Mouse (Mus musculus) activated CD4-positive, CD25-positive, alpha-beta regulatory T cell, adult 4 months (primary cell): ENCODE data around the gene Wipf2. TPM values are rescaled to one million over a fixed set of nuclear protein-coding genes. Genes with fewer than 3 reads are reported as not detected.
"Not testable (repeated sequence)": the region's sequence is repeated elsewhere in the genome, so short reads cannot be mapped to it uniquely, and the experiment has no call there.

Experiments used
- ATAC-seq: one replicate; pipeline ENCODE4 v1.8.0; 2017
- polyA plus RNA-seq, 2 experiments: library from polyadenylated mRNA; unstranded; fragments of 100-300 nt; shearing (Covaris generic); gene quantifications; one replicate each; pipeline ENCODE4 v1.2.1; 2017

Wipf2 gene
- 10 to 100 TPM; 10.9 to 12.3 TPM for polyA plus RNA-seq

DNA sequence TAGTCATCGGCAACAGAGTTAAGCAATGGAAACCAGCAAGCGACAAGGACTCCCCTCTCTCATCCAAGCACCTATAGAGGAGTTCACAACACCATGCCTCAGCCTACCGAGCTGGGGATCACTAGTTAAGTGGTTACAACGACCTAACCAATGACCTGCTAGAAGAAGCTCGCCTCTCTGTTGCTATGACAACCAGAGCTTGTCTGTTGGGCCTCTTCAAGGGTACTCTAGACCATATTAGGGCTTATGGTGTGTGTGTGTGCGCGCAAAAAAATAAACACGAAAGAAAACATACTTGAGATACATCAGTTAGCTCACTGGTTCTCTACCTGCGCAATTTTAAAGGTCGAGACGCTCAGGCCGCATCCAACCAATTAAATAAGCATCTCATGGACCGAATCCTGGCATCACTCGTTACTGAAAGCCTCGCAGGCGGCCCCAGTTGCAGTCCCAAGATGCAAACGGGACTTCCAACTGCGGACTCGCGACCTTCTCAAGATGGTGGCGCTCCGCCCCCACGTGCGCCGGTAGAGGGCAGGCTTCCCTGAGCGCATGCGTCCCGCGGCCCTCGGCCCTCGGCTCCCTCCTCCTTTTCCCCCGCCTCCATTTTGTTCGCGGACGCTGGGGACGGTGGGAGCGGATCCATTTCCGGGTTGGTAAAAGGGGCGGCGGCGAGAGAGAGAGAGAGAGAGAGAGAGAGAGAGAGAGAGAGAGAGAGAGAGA is at the start of gene Wipf2:
Wipf2 (plus strand) TSS at position 611 of the 723 bp plus-strand sequence.
- ATAC-seq: peak; percentile 78

DNA sequence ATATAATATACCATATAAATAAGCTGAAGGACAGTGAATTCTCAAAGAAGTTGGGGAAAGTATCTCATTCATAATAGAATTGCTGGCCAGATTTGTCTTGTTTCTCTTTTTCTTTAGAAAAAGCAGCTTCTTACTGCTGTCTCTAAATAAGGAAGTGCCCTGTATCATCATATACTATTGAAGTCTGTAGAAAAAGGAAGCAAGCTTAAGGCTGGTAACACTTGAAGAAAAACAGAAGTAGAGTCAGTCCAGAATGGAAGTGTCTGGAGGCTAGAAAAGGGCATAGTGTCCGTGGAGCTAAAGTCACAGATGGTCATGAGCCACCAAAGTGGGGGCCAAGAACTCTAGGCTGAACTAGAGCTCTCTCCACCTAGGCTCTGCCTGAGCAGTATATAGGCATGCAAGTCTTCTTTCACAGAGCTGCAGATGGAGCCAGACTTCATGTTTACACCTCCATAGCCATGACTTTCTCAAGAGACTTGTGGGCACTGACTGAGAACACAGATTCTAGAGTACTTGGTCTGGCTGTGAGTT is 46.7 kb upstream of the Wipf2 start:
- ATAC-seq: no peak

DNA sequence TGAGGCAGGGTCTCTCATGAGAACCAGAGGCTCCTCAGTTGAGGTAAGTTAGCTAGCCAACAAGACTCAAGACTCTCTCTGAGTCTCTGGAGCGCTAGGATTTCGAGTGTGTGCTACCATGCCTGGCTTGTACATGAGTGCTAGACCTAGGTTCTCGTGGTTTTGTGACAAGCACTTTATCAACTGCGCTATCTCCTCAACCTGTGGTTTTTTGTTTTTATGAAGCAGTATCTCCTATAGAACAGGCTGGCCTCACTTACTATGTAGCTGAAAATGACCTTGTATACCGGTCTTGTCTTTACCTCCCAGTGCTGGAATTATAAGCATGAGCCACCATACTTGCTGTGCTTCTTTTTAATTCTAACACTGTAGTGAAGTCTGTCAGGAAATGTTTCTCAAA is 42.5 kb upstream of the Wipf2 start:
- ATAC-seq: no peak

DNA sequence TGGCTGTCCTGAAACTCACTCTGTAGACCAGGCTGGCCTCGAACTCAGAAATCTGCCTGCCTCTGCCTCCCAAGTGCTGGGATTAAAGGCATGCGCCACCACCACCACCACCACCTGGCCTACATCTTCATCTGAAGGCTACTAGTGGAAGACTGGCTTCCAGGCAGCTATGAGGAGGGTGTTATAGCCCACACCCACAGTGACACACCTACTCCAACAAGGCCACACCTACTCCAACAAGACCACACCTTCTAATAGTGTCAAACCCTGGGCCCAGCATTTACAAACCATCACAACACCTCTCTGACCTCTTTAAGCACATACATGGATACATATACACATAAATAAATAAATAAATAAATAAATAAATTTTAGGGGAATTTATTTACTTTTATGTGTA is 37.4 kb upstream of the Wipf2 start:
- ATAC-seq: not testable (repeated sequence)

DNA sequence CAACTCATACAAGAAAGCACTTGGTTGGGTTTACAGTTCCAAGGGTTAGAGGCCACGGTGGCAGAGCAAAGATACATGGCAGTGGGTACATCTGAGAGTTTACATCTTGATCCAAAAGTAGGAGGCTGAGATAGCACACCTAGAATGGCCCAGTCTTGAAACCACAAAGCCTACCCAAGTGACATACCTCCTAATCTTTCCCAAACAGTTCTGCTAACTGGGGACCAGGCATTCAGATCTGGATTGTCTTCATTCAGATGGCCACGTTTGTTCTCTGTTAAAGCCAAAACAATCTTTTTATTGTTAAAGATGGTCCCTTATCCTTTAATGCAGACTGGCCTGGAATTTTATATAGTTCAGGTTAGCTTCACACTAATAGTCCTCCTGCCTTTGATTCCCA is 35.6 kb upstream of the Wipf2 start:
- ATAC-seq: no peak

DNA sequence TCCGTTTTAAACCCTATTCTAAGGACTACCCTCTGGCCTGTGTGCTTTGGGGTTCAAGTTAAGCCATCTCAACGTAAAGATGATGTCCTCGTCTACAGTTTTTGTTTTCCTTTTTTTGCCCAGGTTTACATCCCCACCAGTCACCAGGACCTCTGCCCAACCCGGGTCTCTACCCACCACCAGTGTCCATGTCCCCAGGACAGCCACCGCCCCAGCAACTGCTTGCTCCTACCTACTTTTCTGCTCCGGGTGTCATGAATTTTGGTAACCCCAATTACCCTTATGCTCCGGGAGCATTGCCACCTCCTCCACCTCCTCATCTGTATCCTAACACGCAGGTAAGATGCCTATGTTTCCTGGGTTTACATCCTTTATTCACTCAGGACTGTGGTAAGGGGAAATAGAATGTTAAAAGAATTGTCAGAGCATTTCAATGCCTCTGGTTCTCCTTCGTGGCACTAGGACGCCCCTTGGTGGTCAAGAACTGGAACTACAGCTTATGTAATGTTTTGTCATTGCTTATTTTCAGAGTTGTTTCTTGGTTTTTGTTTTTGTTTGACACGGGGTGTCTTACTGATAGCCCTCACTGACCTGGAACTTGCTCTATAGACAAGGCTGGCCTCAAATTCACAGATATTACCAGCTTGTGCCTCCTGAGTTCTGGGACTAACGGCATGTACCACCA is 34.2 kb upstream of the Wipf2 start:
- peak; percentile 36 for ATAC-seq

DNA sequence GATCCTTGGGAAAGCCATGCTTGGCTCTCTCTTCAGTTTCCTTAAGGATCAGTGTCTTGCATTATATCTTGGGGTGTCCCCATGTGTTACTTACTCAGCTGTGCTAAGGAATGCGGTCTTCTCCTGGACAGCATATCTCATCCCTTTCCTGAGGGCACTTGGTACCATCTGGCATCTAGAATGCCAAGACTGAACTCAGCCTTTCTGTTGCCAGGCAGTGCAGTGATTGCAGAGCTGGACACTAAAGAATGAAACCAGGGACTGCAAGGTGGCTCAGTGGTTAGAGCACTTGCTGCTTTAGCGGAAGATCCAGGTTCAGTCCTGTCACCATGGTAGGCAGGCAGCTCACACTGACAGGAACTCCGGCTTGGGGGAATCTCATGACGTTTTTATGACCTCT is 33.6 kb upstream of the Wipf2 start:
- ATAC-seq: no peak

DNA sequence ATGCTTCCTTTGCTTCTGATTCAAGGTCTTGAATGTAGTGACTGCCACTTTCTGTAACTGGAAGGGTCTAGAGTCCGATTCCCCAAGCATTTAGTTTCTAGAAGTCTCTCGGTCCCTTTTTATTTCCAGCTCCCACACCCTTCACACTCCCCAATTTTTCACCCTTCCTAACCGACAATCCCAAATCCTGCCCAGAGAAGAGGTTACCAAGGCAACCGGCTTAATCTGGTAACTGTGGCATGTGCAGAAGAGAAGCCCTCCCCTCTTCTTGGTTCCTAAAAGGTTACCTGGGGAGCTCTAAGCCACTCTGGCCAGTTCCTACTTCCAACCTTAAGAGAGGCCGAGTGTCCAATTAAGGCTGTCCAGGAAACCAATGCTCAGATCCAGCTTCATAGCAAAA is 28.1 kb upstream of the Wipf2 start:
- no peak for ATAC-seq

DNA sequence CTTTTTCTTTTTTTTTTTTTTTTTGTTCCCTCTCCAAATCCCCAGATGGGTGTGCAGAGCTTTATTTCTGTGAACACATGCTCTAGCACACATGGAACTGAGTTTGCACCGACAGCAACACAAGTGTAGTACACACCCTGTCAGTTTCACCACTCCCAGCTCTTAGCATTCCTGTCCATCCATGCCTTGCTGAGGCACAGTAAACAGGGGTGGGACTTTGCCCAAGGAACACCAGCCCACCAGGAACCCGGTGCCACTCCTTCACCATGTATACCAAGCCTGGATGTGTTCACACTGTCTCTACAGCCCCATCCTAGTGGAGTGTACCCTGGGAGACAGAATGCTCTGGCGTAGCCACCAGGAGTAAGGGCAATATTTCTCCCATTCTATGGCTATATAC is 27.7 kb upstream of the Wipf2 start:
- ATAC-seq: no peak

DNA sequence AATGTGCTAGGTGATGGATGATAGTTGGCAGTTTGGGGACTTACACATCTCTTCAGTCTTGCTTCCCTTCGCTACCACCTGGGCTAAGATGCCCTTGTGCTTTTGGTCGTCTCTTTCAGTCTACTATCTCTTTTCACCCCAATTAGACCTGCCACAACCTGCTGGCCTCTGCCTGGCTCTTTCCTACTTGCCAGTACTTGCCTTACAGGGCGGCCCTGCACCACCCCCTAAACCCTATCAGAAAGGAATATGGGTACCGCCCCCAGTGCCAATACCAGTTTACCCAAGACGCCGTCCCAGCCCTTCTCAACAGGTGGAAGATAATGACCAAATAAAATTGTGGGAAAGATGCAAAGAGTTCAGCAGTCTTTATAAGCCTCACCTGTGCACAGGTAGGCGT is 27.3 kb upstream of the Wipf2 start:
- ATAC-seq: peak; percentile 19

DNA sequence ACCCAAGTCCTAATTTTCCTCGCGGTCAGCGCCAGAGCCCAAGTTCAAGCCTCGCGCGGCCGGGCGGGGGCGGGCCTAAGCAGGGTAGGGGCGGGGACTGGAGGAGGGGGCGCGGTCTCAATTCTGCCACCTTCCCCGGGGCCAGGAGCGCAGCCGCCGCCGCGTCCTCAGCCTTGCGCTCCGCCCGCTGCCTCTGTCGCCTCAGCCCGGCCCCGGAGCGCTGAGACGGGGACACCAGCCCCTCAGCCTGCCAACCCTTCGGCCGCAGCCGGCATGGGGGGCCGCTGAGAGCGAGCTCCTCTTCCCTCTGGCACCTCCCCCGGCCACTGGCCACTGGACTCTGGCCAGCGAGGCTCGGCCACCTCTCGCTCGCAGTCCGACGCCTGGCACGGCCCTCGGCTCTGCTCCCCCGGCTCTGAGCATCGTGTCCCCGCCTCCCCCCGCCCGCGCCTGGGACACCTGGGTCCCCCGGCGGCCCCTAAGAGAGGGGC is 26.7 kb upstream of the Wipf2 start, which contains the start of gene Rapgefl1:
Rapgefl1 (plus strand) TSS at position 135 of the 491 bp plus-strand sequence.
- peak; percentile 81 for ATAC-seq

DNA sequence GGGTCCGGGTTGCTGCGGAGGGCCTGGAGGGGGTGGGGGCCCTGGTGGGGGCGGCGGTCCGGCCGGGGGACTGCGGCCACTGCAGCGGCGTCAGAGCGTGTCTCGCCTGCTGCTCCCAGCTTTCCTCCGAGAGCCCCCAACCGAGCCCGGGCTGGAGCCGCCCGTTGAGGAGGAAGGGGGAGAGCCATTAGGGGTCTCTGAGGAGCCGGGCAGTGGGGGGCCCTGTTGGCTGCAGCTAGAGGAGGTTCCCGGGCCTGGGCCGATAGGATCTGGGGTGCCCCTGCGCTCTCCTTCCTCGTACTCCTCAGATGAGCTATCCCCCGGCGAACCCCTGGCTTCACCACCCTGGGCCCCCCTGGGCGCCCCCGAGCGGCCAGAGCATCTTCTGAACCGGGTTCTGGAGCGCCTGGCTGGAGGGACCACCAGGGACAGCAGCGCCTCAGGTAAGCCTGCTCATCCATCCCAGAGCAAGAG is 26.2 kb upstream of the Wipf2 start:
- no peak for ATAC-seq

DNA sequence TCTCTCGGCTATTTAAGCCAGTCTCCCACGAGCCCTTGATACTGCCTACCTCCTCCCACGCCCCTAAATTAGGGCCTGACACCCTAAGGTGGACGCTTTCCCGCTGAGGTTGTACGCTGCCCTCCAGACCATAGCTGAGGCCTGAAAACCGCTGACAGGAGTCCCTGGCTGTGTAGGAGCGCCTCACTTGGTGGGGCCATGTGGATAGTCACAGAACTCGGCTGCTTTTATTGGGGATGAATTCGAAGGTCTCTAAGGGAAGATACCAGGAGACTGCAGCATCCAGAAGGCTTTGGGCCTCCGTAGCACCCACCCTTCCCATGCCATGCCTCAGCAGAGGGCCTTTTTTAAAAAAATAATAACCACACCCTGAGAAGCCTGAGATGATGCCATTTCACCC is 25.5 kb upstream of the Wipf2 start:
- ATAC-seq: no peak

DNA sequence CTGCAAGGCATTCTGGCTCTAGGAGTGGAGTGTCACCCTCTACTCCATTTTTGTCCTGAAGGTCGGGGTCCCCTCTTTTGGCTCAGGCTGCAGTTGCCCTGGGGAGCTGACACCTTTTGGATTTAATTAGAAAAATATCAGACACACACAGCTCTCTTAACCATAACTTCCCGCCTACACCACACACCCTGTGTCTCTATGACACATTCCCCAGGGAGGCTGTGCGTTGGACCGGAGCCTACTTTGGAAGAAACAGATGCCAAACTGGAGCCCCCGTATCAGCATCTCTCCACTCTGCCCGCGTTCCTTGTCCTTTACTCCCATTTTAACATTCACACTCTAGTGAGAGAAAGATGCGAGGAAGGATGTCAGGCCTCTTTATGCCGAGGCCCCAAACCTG is 24.9 kb upstream of the Wipf2 start:
- ATAC-seq: no peak

DNA sequence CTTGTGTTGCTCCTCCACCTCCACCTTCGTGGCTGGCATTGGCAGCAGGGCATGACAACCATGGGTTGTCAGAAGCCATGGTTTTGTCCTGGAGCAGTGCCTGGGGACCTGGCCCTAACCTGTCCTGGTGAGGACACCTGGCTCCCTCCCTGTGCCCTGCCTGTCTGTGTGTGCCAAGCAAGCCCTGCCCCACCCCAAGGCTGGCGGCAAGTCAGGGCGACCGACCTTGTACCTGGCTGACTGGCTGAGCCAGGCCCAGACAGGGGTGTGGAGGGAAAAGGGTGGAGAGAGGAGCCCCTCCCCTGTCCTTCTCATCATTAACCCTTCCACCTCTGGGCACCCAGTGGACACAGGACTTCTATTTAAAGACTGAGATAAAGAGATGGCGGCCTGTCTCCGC is 24.0 kb upstream of the Wipf2 start:
- no peak for ATAC-seq

DNA sequence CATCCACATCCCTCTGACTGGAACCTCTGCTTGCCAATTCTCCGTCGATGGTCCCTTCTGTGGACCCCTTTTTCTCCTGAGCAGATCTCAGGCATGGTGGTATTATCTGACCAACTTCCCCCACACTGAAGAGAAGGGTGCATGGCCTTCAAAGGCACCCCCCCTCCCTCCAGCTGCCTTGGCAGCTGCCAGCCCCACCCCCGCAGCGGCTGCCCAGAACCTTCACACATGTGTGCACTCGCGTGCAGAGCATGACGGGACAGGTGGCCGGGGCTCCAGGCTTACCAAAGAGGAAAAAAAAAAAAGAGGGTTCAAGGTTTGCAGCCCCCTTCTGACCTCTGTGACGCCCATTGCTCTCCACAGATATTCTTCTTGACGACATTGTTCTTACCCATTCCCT is 23.5 kb upstream of the Wipf2 start:
- ATAC-seq: no peak

DNA sequence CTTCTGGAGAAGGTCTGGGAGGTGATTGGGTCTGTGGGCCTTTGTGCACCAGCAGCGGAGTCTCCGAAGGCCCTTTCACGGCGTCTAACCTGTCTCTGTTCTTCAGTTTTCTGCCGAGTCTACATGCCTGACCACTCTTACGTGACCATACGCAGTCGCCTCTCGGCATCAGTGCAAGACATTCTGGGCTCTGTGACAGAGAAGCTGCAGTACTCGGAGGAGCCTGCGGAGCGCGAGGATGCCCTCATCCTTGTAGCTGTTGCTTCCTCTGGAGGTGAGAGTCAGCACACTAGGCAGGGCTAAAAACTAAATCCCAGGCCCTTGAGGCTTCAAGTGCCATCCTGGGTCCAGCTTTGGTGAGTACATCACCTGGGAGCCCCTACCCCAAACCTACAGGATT is 17.4 kb upstream of the Wipf2 start:
- no peak for ATAC-seq

DNA sequence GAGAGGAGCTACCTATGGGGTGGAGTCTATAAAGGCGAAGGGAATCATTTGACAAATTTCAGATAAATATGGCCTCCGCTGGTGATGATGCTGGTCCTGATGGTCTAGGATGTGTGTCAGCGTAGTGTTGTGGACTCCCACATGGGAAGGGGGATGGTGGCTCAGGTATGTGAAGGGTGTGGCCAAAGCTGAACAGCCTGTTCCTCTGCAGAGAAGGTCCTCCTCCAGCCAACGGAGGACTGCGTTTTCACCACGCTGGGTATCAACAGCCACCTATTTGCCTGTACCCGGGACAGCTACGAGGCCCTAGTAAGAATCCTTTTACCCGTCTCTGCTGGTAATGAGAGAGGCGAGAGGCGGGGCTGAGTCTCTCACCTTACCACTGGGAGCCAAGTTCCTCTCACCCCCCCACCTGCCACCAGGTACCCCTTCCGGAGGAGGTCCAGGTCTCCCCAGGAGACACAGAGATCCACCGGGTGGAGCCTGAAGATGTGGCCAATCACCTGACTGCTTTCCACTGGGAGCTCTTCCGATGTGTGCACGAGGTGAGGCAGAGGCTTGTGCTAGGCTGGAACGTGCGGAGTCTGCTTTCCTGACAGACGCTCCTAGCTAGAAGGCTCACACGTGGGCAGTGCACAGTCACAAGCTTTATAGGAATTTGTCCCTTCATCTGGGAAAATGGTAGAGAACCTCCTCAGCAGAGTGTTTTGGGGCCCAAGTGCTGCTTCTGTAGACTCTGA is 16.4 kb upstream of the Wipf2 start:
- no peak for ATAC-seq

DNA sequence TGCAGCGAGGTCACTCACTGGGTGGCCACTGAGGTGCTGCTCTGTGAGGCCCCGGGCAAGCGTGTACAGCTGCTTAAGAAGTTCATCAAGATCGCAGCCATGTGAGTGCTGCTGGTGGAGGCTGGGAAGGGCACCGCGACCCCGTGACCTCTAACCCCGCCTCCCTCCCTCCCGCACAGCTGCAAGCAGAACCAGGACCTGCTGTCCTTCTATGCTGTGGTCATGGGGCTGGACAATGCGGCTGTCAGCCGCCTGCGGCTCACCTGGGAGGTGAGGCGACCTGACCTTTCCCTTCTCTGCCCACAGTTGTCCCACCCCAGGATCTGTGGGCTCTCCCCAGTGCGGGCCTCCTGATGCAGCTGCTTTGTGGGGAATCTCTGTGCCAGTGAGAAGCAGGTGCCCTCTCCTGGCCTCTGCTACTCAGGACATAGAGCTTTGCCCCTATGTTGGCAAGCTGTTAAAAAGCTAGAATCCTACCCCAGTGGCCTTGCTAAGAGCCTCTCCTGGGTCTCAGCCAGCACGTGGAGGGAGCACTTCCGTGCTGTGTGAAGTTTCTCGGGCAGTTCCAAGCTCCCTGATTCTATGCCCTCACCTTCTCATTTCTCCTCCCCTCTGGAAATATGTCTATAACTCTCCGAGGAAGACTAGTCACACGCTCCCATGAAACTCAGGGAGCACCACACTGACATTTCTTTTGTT is 14.1 kb upstream of the Wipf2 start:
- no peak for ATAC-seq

DNA sequence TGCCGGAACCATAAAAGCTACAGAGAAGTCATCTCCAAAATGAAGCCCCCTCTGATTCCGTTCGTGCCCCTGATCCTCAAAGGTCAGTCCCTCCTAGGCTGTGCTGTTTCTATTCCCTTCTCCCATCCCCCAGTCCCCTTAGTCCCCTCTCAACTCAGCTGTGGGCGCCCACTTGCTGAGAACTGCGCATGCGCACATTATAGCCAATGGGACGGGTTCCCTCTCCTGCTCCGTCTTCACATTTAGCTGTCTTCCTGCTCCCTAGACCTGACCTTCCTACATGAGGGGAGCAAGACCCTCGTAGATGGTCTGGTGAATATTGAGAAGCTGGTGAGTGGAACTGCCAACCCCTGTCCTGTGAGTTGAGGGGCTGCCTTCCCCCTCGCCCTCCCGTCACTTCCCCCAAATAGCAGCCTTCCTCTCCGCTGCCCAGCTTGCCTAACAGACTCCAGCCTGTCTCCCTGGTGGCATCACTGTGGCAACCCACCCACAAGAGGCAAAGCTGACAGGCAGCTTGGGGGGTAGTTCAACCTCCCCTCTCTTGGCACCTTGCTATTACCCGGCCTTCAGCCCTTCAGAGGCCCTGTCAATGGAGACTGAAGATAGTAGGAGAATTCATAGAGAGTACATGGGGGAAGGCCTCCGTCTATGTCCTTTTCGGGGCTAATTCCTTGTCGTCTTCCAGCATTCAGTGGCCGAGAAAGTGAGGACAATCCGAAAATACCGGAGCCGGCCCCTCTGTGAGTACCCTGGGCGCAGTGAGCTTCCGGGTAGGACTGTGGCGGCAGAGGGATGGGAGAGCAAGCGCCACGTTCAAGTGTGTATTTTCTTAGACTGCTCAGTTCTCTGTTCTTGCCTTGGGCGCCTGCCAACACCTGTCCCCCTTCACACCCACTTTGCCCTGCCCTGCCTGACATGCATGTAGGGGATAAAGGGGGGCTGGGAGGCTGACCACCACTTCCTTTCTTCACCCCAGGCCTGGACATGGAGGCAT is 13.0 kb upstream of the Wipf2 start:
- no peak for ATAC-seq

DNA sequence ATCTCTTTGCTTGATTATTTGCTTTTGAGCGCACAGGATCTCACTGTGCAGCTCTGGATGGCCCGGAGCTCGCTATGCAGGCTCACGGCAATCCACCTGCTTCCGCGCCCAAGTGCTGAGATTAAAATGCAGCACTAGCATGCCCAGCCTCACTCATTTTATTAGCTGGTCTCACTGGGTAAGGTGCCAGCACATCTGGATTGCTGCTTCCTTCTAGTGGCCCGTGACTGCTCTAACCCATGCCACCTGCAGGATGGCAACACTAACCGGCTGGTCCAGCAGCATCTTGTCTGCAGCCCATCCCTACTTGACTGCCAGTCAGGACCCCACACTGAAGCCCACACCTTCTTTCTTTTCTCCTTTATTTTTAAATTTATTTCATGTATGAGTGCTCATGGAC is 9.3 kb upstream of the Wipf2 start:
- no peak for ATAC-seq
